Mouse (Mus musculus): ENCODE results near the gene Siglecg. TPM values are rescaled to one million over a fixed set of nuclear protein-coding genes. Genes with fewer than 3 reads are reported as not detected.
"Not testable (repeated sequence)": the region's sequence is repeated elsewhere in the genome, so short reads cannot be mapped to it uniquely, and the experiment has no call there.

Siglecg gene
- polyA plus RNA-seq, 1 experiment from 2014 or later: 0.12 TPM

DNA sequence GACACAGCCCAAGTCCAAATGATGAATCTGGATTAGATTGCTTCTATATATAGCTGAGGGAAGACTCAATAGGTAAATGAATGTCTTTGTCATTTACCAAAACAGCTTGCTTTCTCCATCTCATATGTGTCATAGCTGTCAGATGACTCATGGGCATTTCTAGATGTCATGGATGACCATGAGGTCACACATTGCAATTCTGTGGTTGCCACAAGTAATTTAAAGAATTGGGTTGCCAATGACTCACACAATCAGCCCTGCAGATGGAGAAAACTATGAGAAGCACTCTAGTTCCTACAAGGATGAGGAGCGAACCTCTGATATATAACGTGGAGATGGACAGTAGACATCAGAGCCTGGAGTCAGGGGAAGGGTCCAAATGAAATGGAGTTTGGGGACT, 8.5 kb upstream of the Siglecg start:
- no peak for TF ChIP-seq CTCF (IDR thresholded peaks at IDR 0.05; ENCODE audit: low read depth)
- no peak for TF ChIP-seq EP300 (optimal IDR thresholded peaks at IDR 0.05)
- Histone ChIP-seq H3K4me2 (replicated peaks; ENCODE audit: low read depth) (no peak overlapping the region), H3K36me3 (ENCODE audit: control insufficient read depth, insufficient read depth, low read length) (no peaks in the 10 kb centered on the region), H3K9ac (ENCODE audit: low read length) (no peak overlapping the region), H3K4me3 (ENCODE audit: low read depth, low read length) (no peak overlapping the region), H3K4me1 (replicated peaks; ENCODE audit: control insufficient read depth, insufficient read depth) (no peaks in the 10 kb centered on the region), H3K27me3 (ENCODE audit: control insufficient read depth, insufficient read depth, low read length) (no peaks in the 10 kb centered on the region), H3K9me3 (ENCODE audit: control insufficient read depth, low read length) (no peaks in the 10 kb centered on the region), H3K27ac (replicated peaks) (no peak overlapping the region)
- ATAC-seq (ENCODE audit: low FRiP score, low TSS enrichment) (no peak), DNase-seq (ENCODE audit: low spot score) (no peak)
- 92% methylated on average over 2 of the region's 2 CpGs for WGBS

- no peaks in the 10 kb centered on the region for H3K9me3 ChIP-seq (ENCODE audit: control insufficient read depth, low read length)
- ATAC-seq (ENCODE audit: low FRiP score, low TSS enrichment): no peak
- DNase-seq (ENCODE audit: low spot score): no peak
- no peaks in the 10 kb centered on the region for H3K4me1 ChIP-seq (replicated peaks; ENCODE audit: control insufficient read depth, insufficient read depth)
- H3K4me2 ChIP-seq (replicated peaks; ENCODE audit: low read depth): no peak overlapping the region
- no peak overlapping the region for H3K27ac ChIP-seq (replicated peaks)
- H3K27me3 ChIP-seq (ENCODE audit: control insufficient read depth, insufficient read depth, low read length): no peaks in the 10 kb centered on the region
- no peak overlapping the region for H3K4me3 ChIP-seq (ENCODE audit: low read depth, low read length)
- H3K36me3 ChIP-seq (ENCODE audit: control insufficient read depth, insufficient read depth, low read length): no peaks in the 10 kb centered on the region
- WGBS: 13% methylated on average over 2 of the region's 2 CpGs
- TF ChIP-seq CTCF (IDR thresholded peaks at IDR 0.05; ENCODE audit: low read depth) (no peak), EP300 (optimal IDR thresholded peaks at IDR 0.05) (no peak)
- H3K9ac ChIP-seq (ENCODE audit: low read length): no peak overlapping the region
Measured at GRCm38 (mm10) chr7:43402718-43403117, 5.3 kb upstream of the Siglecg start.

DNA sequence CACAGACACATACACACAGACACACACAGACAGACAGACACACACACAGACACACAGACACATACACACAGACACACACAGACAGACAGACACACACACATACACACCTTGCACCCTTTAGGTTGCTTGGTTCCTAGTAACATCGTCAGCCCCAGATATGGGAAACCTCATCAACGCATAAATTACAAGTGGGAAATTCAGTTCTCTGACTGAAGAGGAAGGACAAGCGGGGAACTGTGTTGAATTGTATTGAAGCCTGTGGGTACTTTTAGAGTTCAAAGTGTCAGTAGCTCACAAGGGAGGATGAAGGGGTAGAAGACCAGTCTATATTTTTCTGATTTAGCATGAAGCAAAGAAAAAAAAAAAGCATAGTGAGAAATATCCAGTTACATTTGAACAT, 431 bp upstream of the Siglecg start:
- 86% methylated on average over 3 of the region's 3 CpGs for WGBS
- no peak overlapping the region for H3K9ac ChIP-seq (ENCODE audit: low read length)
- no peak overlapping the region for H3K4me3 ChIP-seq (ENCODE audit: low read depth, low read length)
- no peak overlapping the region for H3K4me2 ChIP-seq (replicated peaks; ENCODE audit: low read depth)
- ATAC-seq (ENCODE audit: low FRiP score, low TSS enrichment): no peak
- H3K27ac ChIP-seq (replicated peaks): no peak overlapping the region
- no peak for DNase-seq (ENCODE audit: low spot score)
- no peaks in the 10 kb centered on the region for H3K9me3 ChIP-seq (ENCODE audit: control insufficient read depth, low read length)
- H3K36me3 ChIP-seq (ENCODE audit: control insufficient read depth, insufficient read depth, low read length): no peaks in the 10 kb centered on the region
- no peaks in the 10 kb centered on the region for H3K4me1 ChIP-seq (replicated peaks; ENCODE audit: control insufficient read depth, insufficient read depth)
- TF ChIP-seq CTCF (IDR thresholded peaks at IDR 0.05; ENCODE audit: low read depth) (no peak), EP300 (optimal IDR thresholded peaks at IDR 0.05) (no peak)
- no peaks in the 10 kb centered on the region for H3K27me3 ChIP-seq (ENCODE audit: control insufficient read depth, insufficient read depth, low read length)

DNA sequence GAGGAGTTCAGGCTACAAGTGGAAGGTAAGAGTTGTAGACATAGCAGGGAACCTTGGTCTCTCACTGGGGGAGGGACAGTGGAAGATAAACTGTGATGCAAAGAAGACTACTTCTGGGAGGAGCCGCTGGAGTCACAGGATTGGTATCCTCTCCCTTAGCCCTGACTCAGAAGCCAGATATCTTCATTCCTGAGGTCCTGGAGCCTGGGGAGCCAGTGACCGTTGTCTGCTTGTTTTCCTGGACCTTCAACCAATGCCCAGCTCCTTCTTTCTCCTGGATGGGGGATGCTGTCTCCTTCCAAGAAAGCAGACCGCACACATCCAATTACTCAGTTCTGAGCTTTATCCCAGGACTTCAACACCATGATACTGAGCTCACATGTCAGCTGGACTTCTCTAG, 1.1 kb downstream of the Siglecg start:
- no peaks in the 10 kb centered on the region for H3K36me3 ChIP-seq (ENCODE audit: control insufficient read depth, insufficient read depth, low read length)
- no peak overlapping the region for H3K27ac ChIP-seq (replicated peaks)
- H3K4me2 ChIP-seq (replicated peaks; ENCODE audit: low read depth): no peak overlapping the region
- no peak overlapping the region for H3K4me3 ChIP-seq (ENCODE audit: low read depth, low read length)
- H3K9me3 ChIP-seq (ENCODE audit: control insufficient read depth, low read length): no peaks in the 10 kb centered on the region
- no peak overlapping the region for H3K9ac ChIP-seq (ENCODE audit: low read length)
- no peak for DNase-seq (ENCODE audit: low spot score)
- no peaks in the 10 kb centered on the region for H3K27me3 ChIP-seq (ENCODE audit: control insufficient read depth, insufficient read depth, low read length)
- H3K4me1 ChIP-seq (replicated peaks; ENCODE audit: control insufficient read depth, insufficient read depth): no peaks in the 10 kb centered on the region
- TF ChIP-seq EP300 (optimal IDR thresholded peaks at IDR 0.05) (no peak), CTCF (IDR thresholded peaks at IDR 0.05; ENCODE audit: low read depth) (no peak)
- no peak for ATAC-seq (ENCODE audit: low FRiP score, low TSS enrichment)
- 68% methylated on average over 3 of the region's 3 CpGs for WGBS

GRCm38 (mm10) chr7:43411724-43412123, 3.7 kb downstream of the Siglecg start:
- ATAC-seq (ENCODE audit: low FRiP score, low TSS enrichment); H3K9me3 ChIP-seq (ENCODE audit: control insufficient read depth, low read length); H3K27me3 ChIP-seq (ENCODE audit: control insufficient read depth, insufficient read depth, low read length); DNase-seq (ENCODE audit: low spot score); H3K4me1 ChIP-seq (replicated peaks; ENCODE audit: control insufficient read depth, insufficient read depth); H3K4me2 ChIP-seq (replicated peaks; ENCODE audit: low read depth); H3K4me3 ChIP-seq (ENCODE audit: low read depth, low read length); H3K9ac ChIP-seq (ENCODE audit: low read length); H3K36me3 ChIP-seq (ENCODE audit: control insufficient read depth, insufficient read depth, low read length); H3K27ac ChIP-seq (replicated peaks): not testable (repeated sequence)
- 35% methylated on average over 4 of the region's 4 CpGs for WGBS

DNA sequence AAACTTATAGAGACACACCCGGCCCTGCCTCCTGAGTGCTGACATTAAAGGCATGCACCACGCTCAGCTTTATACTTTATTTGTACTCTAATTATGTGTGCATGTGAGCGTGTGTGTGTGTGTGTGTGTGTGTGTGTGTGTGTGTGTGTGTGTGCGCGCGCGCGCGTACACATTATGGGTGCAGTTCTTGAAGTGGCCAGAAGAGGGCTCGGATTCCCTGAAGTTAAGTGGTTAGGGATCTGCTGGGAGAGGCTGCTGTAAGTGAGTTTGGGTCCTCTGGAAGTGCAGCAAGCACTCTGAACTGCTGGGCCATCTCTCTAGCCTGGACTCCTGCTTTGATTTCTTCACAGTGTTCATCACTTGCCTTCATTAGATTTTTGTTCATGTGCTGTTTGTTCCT, 9.3 kb downstream of the Siglecg start:
- Histone ChIP-seq H3K4me1 (replicated peaks; ENCODE audit: control insufficient read depth, insufficient read depth) (no peaks in the 10 kb centered on the region), H3K27ac (replicated peaks) (no peak overlapping the region)

More for the DNA sequence above, 9.3 kb downstream of the Siglecg start:
- TF ChIP-seq EP300 (optimal IDR thresholded peaks at IDR 0.05) (no peak), CTCF (IDR thresholded peaks at IDR 0.05; ENCODE audit: low read depth) (0 out of 2 replicates have a peak, but pooled peaks have one; percentile 18)
- ATAC-seq (ENCODE audit: low FRiP score, low TSS enrichment) (no peak), DNase-seq (ENCODE audit: low spot score) (no peak)
- no peak overlapping the region for H3K4me2 ChIP-seq (replicated peaks; ENCODE audit: low read depth)
- H3K4me3 ChIP-seq (ENCODE audit: low read depth, low read length): no peak overlapping the region
- H3K9ac ChIP-seq (ENCODE audit: low read length): no peak overlapping the region
- H3K27me3 ChIP-seq (ENCODE audit: control insufficient read depth, insufficient read depth, low read length): no peaks in the 10 kb centered on the region
- H3K9me3 ChIP-seq (ENCODE audit: control insufficient read depth, low read length): no peaks in the 10 kb centered on the region
- H3K36me3 ChIP-seq (ENCODE audit: control insufficient read depth, insufficient read depth, low read length): no peaks in the 10 kb centered on the region
- 81% methylated on average over 10 of the region's 10 CpGs for WGBS

All from stomach, postnatal 0 days (tissue).